Mouse (Mus musculus) liver, postnatal 0 days (tissue): ENCODE results near the gene Gm4767. TPM values are rescaled to one million over a fixed set of nuclear protein-coding genes. Genes with fewer than 3 reads are reported as not detected.
"Not testable (repeated sequence)": the region's sequence is repeated elsewhere in the genome, so short reads cannot be mapped to it uniquely, and the experiment has no call there.

Source experiments
- ATAC-seq: fragments of 200-750 bp; cut with Nextera tagmentation; 2 replicates; pipeline ENCODE4 v1.8.0; 2017; ENCODE audit warnings: mild to moderate bottlenecking, moderate library complexity
- DNase-seq: peaks from one replicate; pipeline ENCODE4 v3.0.0-alpha.2; 2016
- H3K27ac ChIP-seq: fragments of 300-500 bp; sonication (generic); 2 replicates; pipeline ENCODE4 v1.5.1; 2014; ENCODE audit warnings: antibody characterized with exemption, moderate library complexity, mild to moderate bottlenecking, low read depth
- H3K27me3 ChIP-seq: fragments of 300-500 bp; sonication (generic); 2 replicates; pipeline ENCODE4 v1.6.1; 2014; ENCODE audit warnings: low read length, control low read depth, mixed read lengths; ENCODE audit not compliant: insufficient read depth
- H3K36me3 ChIP-seq: fragments of 300-500 bp; sonication (generic); replicated peaks from 2 replicates; pipeline ENCODE4 v1.6.1; 2014; ENCODE audit warnings: mild to moderate bottlenecking, control low read depth, low read length, moderate library complexity, mixed read lengths; ENCODE audit not compliant: insufficient read depth
- H3K4me1 ChIP-seq: fragments of 300-500 bp; sonication (generic); 2 replicates; pipeline ENCODE4 v1.6.1; 2014; ENCODE audit warnings: antibody characterized with exemption, mild to moderate bottlenecking, control low read depth; ENCODE audit not compliant: insufficient read depth
- H3K4me2 ChIP-seq: fragments of 300-500 bp; sonication (generic); 2 replicates; pipeline ENCODE4 v1.6.1; 2014; ENCODE audit warnings: low read depth, mild to moderate bottlenecking, low read length, moderate library complexity, mixed read lengths
- H3K4me3 ChIP-seq: fragments of 300-500 bp; sonication (generic); 2 replicates; pipeline ENCODE4 v1.5.1; 2014; ENCODE audit warnings: low read depth, low read length
- H3K9ac ChIP-seq: fragments of 300-500 bp; sonication (generic); replicated peaks from 2 replicates; pipeline ENCODE4 v1.6.1; 2014; ENCODE audit warnings: mild to moderate bottlenecking, moderate library complexity
- H3K9me3 ChIP-seq: fragments of 300-500 bp; sonication (generic); 2 replicates; pipeline ENCODE4 v1.6.1; 2016; ENCODE audit warnings: mild to moderate bottlenecking, control low read depth, low read length, mixed read lengths
- WGBS: fragments of 180-500 bp; shearing (Covaris S2); extraction: QIAGEN DNeasy Blood & Tissue Kit; methylation state at CpG from one replicate; pipeline ENCODE4 v1.1.7; 2014; ENCODE audit not compliant: insufficient replicate concordance; 5-methylcytosine and 5-hydroxymethylcytosine counted together
- polyA plus RNA-seq: library from polyadenylated mRNA; unstranded; fragments of >200 nt; fragmentation: Nextera tagmentation; extraction: Ambion mirVana; gene quantifications from 2 replicates; pipeline ENCODE4 v1.2.1, GENCODE M21; 2015

Gene Gm4767
- polyA plus RNA-seq = 0.55 and 0.73 TPM in 2 replicates

DNA sequence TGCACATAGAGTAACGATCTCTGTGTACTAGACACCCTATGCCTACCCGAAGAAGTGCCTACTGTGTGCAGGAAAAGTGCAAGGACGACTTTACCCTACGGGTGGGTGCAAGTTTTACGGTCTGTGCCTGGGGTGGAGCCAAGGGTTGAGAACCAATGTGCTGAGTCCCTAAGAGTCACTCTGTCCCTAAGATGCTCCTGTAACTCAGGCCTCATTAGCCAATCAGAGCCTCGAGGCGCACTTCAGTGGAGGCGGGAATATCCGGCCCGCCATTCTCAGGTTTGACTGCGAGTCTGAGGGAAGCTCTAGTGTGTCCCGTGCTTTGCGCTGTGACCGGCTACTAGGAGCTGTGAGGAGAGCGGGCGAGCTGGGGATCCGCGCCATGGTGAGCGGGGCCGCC is at the start of gene Gm4767:
Gene Gm4767 (plus strand): TSS at position 288 of the 400 bp plus-strand sequence.
- WGBS = 35% methylated on average over 8 of the region's 20 CpGs
- not testable (repeated sequence) for DNase-seq, ATAC-seq, H3K27me3 ChIP-seq, H3K4me2 ChIP-seq, H3K9me3 ChIP-seq, H3K4me1 ChIP-seq, H3K4me3 ChIP-seq, H3K9ac ChIP-seq, H3K27ac ChIP-seq, H3K36me3 ChIP-seq

DNA sequence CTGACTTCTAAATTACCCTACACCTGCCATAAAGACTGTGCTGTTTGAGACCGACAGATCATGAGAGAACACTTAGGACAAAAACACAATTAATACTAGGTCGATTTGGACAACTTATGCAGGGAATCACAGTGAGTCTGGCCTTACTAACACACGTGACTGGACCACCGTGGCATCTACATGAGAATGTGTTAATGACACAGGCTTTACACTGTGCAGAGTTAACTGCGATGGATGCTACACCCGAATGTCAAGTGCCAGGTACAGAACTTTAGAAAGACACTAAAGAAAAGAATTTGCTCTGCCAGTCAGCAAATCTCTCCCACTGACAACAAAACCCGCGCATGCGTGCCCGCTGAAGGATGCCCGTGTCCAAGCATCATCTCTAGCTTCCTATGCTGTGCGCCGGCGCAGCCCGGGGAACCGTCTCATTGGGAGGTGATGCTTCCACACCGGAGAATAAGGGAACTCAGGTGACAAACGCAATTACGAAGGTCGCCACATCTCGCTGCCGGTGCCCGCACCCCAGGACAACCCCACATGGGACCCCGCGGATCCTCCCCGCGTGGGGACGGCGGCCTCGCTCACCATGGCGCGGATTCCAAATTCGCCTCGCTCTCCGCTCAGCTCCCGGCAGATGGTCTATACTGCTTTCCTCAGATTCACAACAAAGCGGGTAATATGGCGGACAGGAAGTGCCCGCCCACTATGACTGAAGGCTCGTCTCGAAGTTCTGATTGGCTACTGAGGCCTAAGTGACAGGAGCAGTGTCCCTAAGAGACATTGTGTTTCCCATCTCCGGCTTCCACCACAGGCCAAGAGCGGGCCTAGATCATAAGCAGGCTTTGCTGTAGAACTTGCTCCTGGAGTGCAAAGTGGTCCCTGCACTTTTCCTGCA is 41.2 kb upstream of the Gm4767 start, which contains the start of gene Gm3055:
Gene Gm3055 (minus strand): TSS at position 656 of the 898 bp plus-strand sequence.
- H3K36me3 ChIP-seq, H3K4me2 ChIP-seq, H3K27me3 ChIP-seq, H3K4me3 ChIP-seq, H3K4me1 ChIP-seq, H3K9ac ChIP-seq, H3K9me3 ChIP-seq, H3K27ac ChIP-seq, DNase-seq: not testable (repeated sequence)
- no CpG with 5 or more reads among the region's 43 CpGs for WGBS
- peak; percentile 93 for ATAC-seq

DNA sequence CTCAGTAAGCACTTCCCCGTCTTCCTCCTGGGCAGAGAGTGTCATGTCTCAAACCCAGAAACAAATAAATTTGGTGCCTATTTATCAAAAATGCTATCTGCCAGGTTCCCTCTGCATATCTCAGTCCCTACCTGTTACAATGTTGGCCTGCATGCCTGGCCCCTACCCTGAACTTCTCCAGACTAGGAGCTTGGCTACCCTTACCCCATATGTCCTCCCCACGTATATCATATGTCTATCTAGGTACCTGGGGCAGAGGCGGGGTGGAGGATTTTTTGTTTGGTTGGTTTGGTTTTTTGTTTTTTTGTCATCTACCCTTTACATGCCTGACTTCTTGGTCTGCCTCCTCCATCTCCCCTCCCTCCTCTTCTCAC is 40.6 kb upstream of the Gm4767 start:
- not testable (repeated sequence) for DNase-seq, H3K9me3 ChIP-seq, H3K27ac ChIP-seq, ATAC-seq, H3K4me2 ChIP-seq, H3K9ac ChIP-seq, H3K36me3 ChIP-seq, H3K4me1 ChIP-seq, H3K4me3 ChIP-seq, H3K27me3 ChIP-seq
- no CpG with 5 or more reads among the region's 3 CpGs for WGBS

DNA sequence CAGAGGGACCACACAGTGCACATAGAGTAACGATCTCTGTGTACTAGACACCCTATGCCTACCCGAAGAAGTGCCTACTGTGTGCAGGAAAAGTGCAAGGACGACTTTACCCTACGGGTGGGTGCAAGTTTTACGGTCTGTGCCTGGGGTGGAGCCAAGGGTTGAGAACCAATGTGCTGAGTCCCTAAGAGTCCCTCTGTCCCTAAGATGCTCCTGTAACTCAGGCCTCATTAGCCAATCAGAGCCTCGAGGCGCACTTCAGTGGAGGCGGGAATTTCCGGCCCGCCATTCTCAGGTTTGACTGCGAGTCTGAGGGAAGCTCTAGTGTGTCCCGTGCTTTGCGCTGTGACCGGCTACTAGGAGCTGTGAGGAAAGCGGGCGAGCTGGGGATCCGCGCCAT is 34.2 kb downstream of the Gm4767 start:
- H3K4me3 ChIP-seq, H3K4me2 ChIP-seq, H3K4me1 ChIP-seq, DNase-seq, H3K27ac ChIP-seq, H3K27me3 ChIP-seq, ATAC-seq, H3K9me3 ChIP-seq, H3K36me3 ChIP-seq, H3K9ac ChIP-seq: not testable (repeated sequence)
- WGBS = no CpG with 5 or more reads among the region's 18 CpGs

DNA sequence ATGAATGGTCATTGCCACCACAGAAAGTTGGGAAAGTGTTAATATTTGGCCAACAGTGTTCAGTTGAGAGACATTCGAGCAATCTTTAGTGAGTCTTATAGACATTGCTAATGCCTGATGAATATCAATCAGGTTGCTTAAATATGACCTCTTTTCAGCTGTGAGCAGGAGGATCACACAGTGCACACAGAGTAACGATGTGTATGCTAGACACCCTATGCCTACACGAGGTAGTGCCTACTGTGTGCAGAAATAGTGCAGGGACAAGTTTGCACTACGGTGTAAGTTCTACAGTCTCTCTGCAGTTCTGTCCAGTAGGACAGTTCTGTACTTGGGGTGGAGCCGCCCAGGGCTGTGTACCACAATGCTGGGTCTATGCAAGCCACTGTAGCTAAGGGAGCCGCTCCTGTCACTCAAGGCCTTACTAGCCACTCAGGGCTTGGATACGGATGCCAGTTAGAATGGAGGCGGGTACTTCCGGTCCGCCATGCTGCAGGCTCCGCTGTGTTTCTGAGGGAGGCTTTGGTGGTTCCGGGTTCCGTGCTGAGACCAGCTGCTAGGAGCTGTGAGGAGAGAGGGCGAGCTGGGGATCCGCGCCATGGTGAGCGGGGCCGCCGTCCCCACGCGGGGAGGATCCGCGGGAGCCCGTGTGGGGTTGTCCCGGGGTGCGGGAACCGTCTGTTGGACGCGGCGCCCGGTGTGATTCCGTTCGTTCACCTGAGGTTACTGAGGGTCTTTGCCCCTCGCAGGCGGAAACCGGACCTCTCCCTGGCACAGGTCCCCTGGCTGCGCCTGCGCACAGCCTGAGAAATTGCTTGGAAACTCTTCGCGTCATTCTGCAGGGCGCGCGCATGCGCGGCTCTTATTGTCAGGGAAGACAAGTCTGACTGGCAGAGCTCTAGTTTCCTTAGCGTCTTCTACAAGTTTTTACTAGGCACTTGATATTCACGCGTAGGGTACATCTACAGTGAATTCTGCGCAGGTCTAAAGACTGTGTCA is 51.7 kb downstream of the Gm4767 start, which contains the start of gene Gm32687:
Gene Gm32687 (plus strand): TSS at position 526 of the 999 bp plus-strand sequence.
- H3K9me3 ChIP-seq, H3K27me3 ChIP-seq, H3K4me1 ChIP-seq, H3K4me3 ChIP-seq, DNase-seq, H3K9ac ChIP-seq, H3K27ac ChIP-seq, H3K4me2 ChIP-seq, H3K36me3 ChIP-seq: not testable (repeated sequence)
- peak; percentile 99 for ATAC-seq
- 28% methylated on average over 4 of the region's 49 CpGs for WGBS

Other genes starting within 250 kb of the Gm4767 start
- 1.2 and 2.2 TPM in 2 replicates for gene Tle2, start 237.6 kb upstream of the Gm4767 start, polyA plus RNA-seq
- 2.9 and 3.0 TPM in 2 replicates for gene Tle6, start 211.1 kb upstream of the Gm4767 start, polyA plus RNA-seq
- 0.13 TPM in 2 replicates for gene BC025920, start 205.9 kb upstream of the Gm4767 start, polyA plus RNA-seq
- gene Sirt6, start 184.4 kb upstream of the Gm4767 start, polyA plus RNA-seq = 4.5 and 6.1 TPM in 2 replicates
- 1.8 and 2.1 TPM in 2 replicates for gene Ankrd24, start 183.6 kb upstream of the Gm4767 start, polyA plus RNA-seq
- gene Gm10778, start 163.1 kb upstream of the Gm4767 start, polyA plus RNA-seq = 1.1 and 1.2 TPM in 2 replicates
- 3.1 and 4.5 TPM in 2 replicates for gene Zfp433, start 107.4 kb upstream of the Gm4767 start, polyA plus RNA-seq
- gene Gm3055, start 41.0 kb upstream of the Gm4767 start, polyA plus RNA-seq = 0.51 and 0.54 TPM in 2 replicates
- 1.6 and 2.0 TPM in 2 replicates for gene Gm32687, start 51.7 kb downstream of the Gm4767 start, polyA plus RNA-seq
- gene Zfp781, start 118.3 kb downstream of the Gm4767 start, polyA plus RNA-seq = 0.24 and 0.42 TPM in 2 replicates
- gene Zfp873, start 235.9 kb downstream of the Gm4767 start, polyA plus RNA-seq = 1.7 and 1.9 TPM in 2 replicates